Mouse (Mus musculus) layer of hippocampus, adult 9-10 months (tissue): ENCODE results near the gene Maco1.
"Not testable (repeated sequence)": the region's sequence is repeated elsewhere in the genome, so short reads cannot be mapped to it uniquely, and the experiment has no call there.

Source experiments
- DNase-seq: peaks from one replicate; pipeline ENCODE4 v3.0.0; 2022; ENCODE audit warnings: low spot score

Gene Maco1

DNA sequence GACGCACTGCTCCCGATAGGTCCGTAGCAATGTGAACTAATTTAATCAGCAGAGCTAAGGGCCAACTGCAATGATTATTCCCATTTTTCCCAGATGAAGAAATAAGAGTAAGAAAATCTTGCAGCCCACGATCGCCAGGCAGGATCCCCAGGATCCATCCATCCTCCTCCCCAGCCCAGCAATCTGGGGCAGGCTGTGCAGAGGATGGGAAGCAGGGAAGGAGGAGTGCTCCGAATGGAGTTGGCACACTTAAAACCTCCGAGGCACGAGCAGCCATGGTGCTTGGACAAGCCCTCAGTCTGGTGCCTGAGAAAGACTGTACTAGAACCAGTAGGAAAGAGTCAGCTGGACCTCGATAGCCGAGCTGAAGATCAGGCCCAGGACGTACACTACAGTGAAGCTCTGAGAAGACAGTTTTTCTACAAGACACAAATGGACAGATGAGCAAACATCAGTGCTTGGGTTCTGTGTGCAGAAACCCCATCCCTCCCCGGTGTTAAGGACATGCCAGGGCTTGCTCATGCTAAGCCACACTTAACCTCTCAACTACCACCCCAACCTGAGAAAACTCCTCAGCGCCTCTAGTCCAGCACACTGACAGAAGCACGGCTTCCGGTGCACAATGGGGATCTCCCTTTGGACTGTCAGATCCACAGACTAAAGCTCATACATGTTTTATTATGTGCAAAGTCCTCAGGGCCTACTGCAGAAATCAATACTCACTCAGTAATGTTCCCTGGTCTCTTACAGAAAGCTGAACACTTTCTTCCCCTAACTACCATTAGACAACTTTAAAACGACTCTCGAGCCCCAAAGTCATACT lies 39.5 kb downstream of the Maco1 start:
- DNase-seq, result no peak

DNA sequence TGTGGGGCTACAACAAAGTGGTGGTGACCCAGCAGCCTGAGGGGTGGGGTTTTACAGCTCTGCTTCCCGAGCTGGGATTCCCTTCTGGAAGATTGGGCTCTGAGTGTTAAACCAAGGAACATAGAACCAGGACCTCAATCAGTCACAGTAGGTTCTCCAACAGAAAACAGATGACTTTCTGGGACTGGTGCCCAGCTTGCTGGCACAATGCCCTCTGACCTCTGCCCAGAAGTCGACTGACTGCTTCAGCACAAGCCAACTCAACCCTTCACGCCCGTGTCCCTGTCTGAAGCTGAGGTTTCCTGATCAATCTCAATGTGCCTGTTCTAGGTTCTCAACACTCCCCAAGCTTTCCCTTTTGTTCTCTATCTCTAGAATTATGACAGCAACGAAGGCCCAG lies 48.4 kb downstream of the Maco1 start:
- no peak for DNase-seq

DNA sequence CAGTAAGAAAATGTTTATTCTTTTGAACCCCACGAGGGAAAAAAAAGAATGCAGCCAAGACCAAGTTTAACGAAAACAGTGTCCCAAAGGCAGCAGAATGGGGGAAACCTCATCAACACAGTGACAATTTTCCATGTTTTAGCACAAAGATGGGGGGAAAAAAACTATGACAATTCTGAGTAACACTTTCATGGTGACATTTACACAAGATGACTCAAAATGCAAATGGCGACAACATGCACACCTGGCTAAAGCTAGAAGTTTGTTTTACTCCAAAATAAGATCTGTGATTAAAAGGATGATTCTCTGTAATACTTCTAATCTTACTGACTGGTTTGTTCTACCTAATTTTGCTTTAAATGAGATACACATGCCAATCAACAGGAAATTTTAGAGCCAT lies 50.4 kb downstream of the Maco1 start:
- DNase-seq, result no peak

DNA sequence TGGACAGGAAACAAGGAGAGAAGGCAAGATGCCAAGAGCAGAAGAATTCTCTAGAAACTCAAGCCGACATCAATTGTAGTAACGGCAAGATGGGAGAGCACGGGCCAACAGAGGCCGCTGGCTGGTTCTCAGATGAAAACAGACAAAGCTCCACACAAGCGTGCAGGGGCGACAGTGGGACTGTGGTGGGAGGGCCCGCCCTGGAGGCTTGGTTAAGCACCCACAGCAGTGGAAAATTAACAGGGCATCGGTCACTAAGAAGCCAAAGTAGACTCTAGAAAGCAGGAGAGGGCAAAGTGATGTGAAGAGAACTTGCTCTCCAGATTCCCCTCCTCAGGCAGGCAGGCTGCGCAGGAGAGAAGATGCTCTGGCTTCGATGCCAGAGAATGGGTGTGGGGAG lies 51.0 kb downstream of the Maco1 start:
- no peak for DNase-seq

DNA sequence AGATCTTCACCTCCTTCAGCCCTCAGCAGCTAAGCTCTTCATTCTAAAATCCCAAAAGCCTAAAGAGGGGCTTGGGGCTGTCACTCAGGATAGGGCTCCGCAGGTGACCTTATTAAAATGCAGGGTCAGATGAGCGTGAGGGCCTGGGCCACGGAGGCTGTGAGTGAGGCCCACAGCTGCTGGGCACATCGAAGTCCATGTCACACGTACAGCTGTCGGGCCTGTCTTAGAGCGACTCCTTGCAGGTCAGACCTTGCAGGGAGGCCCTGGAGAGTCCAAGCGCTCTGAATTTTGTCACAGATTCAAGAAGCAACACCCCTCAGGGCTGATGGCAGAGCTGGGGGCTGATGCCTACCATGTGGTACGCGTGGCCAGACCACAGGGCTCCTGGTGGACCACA lies 52.5 kb downstream of the Maco1 start:
- no peak for DNase-seq

DNA sequence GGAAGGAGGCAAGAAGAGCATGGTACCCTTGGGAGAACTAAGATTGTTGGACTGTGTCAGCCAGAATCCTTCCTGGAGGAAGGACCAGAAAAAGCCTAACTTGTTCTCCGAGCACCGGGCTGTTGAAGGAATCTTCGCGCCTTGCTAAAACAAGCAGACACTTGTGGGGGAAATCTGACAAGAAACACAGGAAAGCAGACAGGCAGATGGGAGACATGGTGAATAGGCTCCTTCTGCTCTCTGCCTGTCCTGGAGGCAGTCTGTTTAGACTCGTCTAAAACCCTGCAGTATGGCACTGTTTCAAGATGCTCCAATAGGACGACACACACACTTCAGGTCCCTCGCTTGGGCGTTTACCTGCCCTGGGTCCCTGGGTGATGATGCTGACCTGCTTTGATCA lies 53.0 kb downstream of the Maco1 start:
- DNase-seq, result no peak

DNA sequence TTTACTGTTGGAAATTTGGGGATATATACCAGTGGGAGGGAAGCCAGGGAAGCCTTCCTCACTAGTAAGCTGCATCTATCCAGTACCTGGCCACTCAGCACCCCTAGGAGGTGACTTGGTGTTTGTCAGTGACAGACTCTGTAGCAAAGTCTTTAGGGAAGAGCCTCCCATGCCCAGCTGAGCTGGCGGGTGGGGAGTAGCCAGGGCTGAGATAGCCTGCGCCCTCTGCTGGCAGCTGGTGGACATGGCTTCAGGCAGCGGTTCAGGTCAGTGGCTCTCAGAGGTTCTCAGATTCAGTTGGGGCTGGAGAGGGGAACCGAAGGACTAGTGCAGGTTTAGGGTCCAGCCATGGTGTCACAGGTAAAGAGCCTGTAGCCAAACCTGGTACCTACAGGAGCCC lies 53.9 kb downstream of the Maco1 start:
- no peak for DNase-seq

DNA sequence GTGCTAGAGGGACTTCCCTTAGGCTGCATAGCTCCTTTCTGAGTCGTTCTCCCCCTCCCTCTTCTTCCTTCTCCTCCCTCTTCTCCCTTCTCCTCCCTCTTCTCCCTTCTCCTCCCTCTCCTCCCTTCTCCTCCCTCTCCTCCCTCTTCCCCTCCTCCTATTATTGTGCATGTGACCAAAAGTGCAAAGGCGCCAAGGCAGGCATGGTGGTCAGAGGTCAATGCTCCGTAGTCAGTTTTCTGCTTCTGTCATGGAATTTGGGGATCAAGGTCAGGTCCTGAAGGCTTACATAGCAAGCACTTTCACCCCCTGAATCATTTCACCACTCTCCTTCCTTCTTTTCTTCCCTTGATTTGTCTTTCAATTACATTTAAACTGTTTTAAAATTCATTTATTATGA lies 54.3 kb downstream of the Maco1 start:
- DNase-seq, result no peak

DNA sequence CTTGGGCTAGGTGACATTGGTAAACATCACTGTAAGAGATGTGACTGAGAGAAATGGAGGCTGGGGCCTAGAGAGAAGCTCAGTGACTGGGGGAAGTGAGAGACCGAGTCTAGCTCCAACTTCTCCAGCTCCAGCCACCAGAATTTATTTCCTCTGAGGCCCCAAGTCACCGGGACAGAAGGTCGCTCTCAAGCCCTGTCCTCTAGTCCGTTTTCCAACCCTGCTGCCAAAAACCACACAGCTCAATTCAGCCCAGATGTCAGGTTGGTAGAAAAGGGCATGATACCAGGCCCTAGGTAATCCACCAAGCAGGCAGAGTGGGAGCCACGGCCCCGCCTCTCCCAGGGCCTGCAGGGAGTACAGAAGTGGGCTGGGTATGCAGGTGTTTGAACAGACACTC lies 55.5 kb downstream of the Maco1 start:
- no peak for DNase-seq

DNA sequence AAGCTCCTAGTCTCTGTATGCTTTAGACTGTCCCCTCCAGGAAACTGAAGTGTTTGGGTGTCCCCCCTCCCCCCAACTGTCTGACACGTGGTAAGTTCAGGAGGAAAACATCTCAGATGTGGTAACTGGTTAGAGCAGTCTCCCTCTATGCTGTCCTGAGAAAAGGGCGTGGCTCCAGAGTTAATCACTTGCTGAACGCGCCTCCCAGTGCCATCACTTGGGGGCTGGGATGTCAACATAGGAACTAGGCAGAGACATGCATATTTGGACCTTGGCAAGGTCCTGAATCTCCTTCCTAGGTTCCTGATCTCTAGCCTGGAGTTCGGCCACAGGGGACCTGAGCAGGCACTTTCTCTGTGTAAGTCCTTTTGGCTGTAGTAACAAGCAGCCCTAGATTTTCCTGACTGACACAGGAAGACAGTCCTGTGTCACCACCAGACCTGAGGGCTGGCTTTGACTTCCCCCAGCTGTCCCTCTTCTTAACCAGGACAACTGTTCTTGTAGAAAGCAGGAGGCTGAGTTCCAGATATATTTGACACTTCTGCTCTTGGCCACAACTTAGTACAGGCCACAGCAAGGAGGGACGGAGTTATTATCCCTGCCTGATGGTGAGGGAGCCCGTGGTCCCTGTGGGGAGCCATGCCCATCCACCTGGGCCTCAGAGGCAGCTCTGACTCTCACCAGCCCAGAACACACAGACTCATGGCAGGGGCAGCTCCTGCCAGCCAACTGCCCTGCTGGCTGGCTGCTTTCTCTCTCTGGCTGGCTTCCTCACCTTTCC lies 56.4 kb downstream of the Maco1 start:
- DNase-seq, result no peak

DNA sequence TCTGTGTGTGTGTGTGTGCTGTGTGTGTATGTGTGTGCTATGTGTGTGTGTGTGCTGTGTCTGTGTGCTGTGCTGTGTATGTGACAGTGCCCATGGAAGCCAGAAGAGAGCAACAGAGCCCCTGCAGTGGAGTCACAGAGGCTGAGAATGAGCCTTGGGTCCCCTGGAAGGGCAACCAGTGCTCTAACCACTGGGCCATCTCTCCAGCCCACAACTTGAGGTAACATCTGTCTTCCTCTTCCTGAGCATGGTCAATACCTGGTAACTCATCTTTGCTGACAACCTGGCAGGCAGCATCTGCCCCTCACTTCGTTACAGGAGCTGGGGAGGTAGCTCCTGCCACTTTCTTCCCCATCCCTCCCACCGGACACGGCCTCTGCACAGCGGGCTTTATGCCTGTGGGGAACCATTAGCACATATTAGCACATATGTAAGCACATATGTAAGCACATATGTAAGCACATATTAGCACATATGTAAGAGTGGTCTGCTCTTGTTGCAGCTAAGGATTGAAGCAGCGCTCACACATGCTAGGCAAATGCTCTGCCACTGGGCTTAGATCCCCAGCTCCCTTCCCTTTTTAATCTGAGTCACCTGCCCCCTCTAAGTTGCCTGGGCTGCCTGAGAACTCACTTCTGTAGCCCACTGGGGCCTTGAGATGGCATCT lies 57.2 kb downstream of the Maco1 start:
- DNase-seq, result no peak

DNA sequence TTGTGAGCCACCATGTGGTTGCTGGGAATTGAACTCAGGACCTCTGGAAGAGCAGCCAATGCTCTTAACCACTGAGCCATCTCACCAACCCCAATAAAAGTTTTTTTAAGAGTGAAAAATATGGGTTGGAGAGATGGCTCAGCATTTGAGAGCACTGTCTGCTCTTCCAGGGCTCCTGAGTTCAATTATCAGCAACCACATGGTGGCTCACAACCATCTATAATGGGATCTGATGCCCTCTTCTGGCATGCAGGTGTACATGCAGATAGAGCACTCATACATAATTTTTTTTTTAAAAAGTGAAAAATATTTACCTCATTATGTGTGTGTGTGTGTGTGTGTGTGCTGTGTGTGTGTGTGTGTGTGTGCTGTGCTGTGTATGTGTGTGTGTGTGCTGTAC lies 58.2 kb downstream of the Maco1 start:
- not testable (repeated sequence) for DNase-seq

DNA sequence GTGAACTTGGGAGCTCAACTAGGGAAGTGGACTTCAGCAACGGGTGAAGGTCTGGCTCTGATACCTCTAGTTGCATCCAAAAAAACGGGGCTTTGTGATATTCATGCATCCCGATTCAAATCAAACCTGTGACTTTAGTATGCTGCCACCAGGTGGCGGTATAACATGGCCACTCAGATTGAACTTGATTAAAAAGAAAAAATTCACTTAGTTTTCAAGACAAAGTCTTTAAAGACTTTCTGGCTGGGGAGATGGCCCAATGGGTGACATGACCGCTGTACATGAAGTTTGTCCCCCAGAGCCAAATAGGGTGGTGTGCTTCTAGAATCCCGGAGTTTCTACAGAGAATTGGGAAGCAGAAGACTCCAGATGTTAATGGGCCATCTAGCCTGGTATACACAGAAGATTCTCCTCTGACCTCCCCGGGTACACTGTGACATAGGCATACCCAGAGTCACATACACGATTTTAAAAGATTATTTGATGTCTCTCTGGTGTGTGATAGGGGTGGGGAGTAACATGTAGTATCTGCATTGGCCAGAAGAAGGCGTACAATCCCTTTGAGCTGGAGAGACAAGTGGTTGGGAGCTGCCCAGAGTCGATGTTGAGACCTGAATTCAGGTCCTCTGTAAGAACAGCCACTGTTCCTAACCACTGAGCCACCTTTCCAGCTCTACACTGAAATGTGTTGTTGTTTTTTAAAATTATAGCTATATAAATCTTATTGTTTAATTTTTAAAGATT lies 59.8 kb downstream of the Maco1 start:
- DNase-seq, result no peak

DNA sequence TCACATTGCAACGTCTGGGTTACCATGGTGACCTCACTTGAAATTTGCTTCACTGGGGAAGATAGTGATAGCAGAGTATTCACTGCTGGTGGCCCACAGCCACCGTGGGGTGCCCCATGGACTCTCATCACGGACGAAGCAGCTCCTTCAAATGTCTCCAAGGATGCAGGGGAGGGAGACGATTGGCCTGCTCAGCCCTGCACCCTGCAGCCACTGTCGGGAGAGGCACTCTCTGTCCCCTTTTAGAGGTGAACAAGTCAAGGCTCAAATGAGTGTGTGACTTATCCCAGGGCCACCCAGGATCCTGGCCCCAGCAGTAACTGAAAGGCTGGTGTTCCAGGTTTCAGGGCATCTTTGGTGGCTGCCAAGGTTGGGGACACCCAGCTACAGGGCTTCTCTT lies 61.4 kb downstream of the Maco1 start:
- no peak for DNase-seq

DNA sequence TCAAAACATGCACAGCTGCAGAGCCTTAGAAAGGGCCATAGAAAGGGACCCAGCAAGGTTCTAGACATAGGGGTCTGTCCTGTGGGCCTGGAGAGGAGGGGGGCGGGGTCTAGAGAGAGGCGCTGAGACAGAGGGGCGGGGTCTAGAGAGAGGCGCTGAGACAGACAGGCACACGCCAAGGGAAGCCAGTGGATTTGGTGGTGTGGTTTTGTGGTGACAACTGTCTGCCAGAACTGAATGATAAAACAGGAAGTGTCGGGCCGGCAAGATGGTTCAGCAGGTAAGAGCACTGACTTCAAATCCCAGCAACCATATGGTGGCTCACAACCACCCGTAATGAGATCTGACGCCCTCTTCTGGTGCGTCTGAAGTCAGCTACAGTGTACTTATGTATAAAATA lies 66.2 kb downstream of the Maco1 start:
- no peak for DNase-seq

DNA sequence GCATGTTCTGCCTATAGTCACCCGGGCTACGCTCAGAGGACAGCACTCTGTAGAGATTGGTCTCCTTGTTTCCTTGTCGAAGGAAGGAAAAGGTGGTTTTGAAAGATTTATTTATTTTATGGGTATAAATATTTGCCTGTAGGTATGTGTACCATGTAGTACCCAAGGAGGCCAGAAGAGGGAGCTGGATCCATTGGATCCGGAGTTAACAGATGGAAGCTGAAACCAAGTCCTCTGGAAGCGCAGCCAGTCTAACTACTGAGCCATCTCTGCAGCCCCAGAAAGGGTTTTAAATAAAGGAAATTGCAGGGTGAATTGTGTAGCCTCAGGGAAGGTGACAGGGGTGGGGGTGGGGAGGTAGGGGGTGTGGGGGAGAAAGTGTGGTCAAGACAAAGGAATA lies 68.4 kb downstream of the Maco1 start:
- DNase-seq, result no peak

DNA sequence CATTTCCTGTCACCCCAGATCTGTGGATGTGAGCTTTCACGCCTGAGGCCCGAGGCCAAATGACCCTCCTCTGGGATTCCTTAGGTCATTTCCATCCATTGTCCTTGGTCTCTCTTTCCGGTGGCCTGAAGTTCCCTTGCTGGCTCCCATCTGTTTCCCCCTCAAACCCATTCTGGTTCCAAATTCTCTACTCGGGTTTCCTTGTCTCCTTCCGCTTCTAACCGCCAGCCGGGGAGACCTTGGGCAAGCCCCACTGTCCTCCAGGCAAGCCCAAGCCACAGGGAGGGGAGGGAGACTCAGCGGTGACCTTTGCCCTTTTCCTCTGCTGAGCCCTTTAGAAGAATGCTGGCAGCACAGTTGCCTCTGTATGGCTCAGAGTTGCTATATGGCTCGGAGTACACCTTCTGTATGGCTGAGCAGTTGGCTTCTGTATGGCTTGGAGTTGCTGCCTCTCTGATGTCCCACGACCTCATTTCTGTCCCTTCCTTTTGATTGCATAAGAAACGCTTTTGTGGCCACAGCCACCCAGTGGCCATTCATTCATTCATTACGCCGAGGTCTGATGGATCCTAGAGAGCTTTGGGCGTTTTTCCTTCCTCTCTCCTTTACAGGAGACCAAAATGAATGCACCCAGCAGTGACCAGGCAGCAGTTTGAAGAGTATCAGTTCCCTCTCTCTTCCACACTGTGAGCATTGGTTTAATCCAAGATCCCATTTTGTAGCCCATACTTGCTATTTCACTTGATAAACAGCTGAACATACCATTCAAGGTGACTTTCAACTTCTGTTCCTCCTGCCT lies 73.8 kb downstream of the Maco1 start:
- no peak for DNase-seq

DNA sequence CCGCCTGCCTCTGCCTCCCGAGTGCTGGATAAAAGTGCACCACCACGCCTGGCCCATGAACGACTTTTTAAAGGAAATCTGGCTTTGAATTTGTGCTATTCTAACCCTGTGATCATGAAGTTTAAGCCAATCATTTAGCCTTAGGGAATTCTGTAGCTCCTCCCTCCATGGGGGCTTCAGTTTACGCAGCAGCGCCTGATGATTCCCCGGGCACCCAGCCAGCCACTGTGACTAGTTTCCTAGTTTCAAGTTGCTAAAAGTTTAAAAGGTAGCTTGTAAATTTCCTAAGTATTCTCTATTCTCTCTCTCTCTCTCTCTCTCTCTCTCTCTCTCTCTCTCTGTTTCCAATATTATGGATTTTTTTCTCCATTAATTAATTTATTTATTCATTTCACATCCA lies 76.9 kb downstream of the Maco1 start:
- no peak for DNase-seq

DNA sequence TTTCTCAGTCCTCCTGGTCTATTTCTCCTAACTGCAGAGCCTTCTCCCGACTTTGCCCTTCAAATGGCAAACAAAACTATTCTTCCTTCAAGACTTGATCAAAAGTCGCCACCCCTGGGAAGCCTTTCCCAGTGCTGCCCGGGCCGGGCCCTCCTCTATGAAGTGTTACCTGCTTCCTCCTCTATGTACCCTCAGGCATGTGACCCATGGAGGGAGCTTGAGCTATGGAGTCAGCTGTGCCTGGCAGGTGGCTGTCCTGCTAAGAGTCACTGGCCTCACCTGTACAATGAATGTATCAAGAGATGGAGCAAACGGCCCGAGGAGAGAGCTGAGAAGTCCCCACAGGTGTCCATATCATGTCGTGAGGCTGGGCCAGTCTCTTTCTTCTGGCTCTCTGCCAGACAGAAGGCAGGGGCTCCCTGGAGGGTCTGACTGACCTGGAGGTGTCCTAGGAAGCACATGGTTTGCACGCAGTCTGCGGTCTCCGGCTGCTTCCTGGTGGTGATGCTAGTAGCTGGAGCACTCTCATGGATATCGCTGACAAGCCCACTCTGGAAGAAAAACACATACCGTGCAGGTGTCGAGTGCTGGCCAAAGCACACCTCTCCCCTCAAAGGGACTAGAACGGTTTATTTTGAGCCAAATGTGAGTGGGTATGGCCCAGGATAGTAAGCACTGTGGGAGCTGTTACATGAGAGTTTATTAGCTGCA lies 77.8 kb downstream of the Maco1 start:
- no peak for DNase-seq

DNA sequence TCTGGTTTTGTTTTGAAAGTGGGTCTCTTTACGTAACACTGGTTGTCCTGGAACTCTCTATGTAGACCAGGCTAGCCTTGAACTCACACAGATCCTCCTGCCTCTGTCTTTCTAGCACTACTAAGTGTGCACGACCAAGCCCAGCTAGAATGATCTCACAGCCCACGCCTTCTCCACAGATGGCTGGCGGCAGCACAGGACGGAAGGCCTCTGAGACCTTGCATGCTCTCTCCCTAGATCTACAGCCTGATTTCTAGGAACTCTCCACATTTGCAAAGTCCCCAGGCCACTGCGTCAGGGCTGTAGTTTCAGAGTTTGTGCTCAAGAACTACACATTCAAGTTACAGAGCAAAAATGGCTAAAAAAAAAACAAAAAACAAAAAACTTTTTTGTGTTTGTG lies 79.0 kb downstream of the Maco1 start:
- no peak for DNase-seq
